Mouse (Mus musculus): ENCODE data around the gene Ubp1. TPM values are rescaled to one million over a fixed set of nuclear protein-coding genes. Genes with fewer than 3 reads are reported as not detected.

Gene Ubp1
- total and polyA plus RNA-seq, 2 experiments from 2014 or later: 11.1 to 46.9 TPM

GRCm38 (mm10) chr9:113943372-113943771, 12.6 kb downstream of the Ubp1 start:
- 89% methylated on average over 1 of the region's 1 CpGs for WGBS
- Histone ChIP-seq H3K27me3 (ENCODE audit: control insufficient read depth, insufficient read depth, low read length) (no peaks in the 10 kb centered on the region), H3K4me1 (ENCODE audit: control insufficient read depth, insufficient read depth) (peaks cover 4% of the 10 kb centered on the region; the same call in 1 of the 2 replicates), H3K4me3 (ENCODE audit: low read depth, low read length) (no peak overlapping the region), H3K4me2 (ENCODE audit: low read depth, low read length) (no peak overlapping the region), H3K9ac (replicated peaks; ENCODE audit: low read depth, low read length) (no peak overlapping the region), H3K36me3 (replicated peaks; ENCODE audit: control insufficient read depth, insufficient read depth, low read length) (peaks cover 29% of the 10 kb centered on the region), H3K27ac (ENCODE audit: low read depth) (no peak overlapping the region), H3K9me3 (replicated peaks; ENCODE audit: control insufficient read depth, low read length) (no peaks in the 10 kb centered on the region)
- DNase-seq (ENCODE audit: low spot score): no peak
- TF ChIP-seq EP300 (IDR thresholded peaks at IDR 0.05; ENCODE audit: low read depth) (no peak), CTCF (IDR thresholded peaks at IDR 0.05; ENCODE audit: low read depth) (no peak)
- no peak for ATAC-seq (ENCODE audit: insufficient read depth, low read depth)

GRCm38 (mm10) chr9:113947216-113947615, 16.5 kb downstream of the Ubp1 start:
- 90% methylated on average over 1 of the region's 1 CpGs for whole genome bisulfite sequencing
- H3K36me3 ChIP-seq (replicated peaks; ENCODE audit: control insufficient read depth, insufficient read depth, low read length): peaks cover 35% of the 10 kb centered on the region
- no peak for ATAC-seq (ENCODE audit: insufficient read depth, low read depth)

DNA sequence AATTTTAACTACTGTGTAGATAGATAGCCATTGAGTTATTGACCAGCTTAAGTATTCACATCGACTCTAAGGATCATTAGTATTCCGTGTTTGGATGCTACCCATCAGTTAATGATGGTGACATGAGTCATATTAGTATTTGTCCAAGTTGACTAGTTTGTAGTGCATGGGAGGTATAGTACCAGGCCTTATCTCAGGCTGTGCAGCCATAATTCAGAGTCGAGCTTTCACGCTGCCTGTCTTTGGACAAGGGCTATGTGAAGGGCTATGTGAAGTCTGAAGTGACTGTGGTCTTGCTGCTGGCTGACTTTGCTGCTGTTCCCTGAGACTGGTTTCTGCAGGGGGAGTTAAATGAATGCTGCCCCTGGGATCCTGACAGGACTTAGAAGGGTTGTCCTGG, 27.0 kb downstream of the Ubp1 start:
- DNase-seq (ENCODE audit: low spot score) (no peak), ATAC-seq (ENCODE audit: insufficient read depth, low read depth) (no peak)
- H3K27me3 ChIP-seq (ENCODE audit: control insufficient read depth, insufficient read depth, low read length): no peaks in the 10 kb centered on the region
- H3K4me3 ChIP-seq (ENCODE audit: low read depth, low read length): no peak overlapping the region
- H3K9me3 ChIP-seq (replicated peaks; ENCODE audit: control insufficient read depth, low read length): no peaks in the 10 kb centered on the region
- no peak overlapping the region for H3K27ac ChIP-seq (ENCODE audit: low read depth)
- 97% methylated on average over 4 of the region's 4 CpGs for WGBS
- no peak for TF ChIP-seq CTCF (IDR thresholded peaks at IDR 0.05; ENCODE audit: low read depth)
- peaks cover 69% of the 10 kb centered on the region for H3K36me3 ChIP-seq (replicated peaks; ENCODE audit: control insufficient read depth, insufficient read depth, low read length)
- H3K4me2 ChIP-seq (ENCODE audit: low read depth, low read length): no peak overlapping the region
- no peak overlapping the region for H3K9ac ChIP-seq (replicated peaks; ENCODE audit: low read depth, low read length)
- H3K4me1 ChIP-seq (ENCODE audit: control insufficient read depth, insufficient read depth): no peaks in the 10 kb centered on the region

More at GRCm38 (mm10) chr9:113947216-113947615, 16.5 kb downstream of the Ubp1 start:
- no peak overlapping the region for H3K27ac ChIP-seq (ENCODE audit: low read depth)
- H3K4me3 ChIP-seq (ENCODE audit: low read depth, low read length): no peak overlapping the region
- H3K9ac ChIP-seq (replicated peaks; ENCODE audit: low read depth, low read length): no peak overlapping the region
- DNase-seq (ENCODE audit: low spot score): no peak
- TF ChIP-seq EP300 (IDR thresholded peaks at IDR 0.05; ENCODE audit: low read depth): no peak
- TF ChIP-seq CTCF (IDR thresholded peaks at IDR 0.05; ENCODE audit: low read depth): no peak
- no peaks in the 10 kb centered on the region for H3K27me3 ChIP-seq (ENCODE audit: control insufficient read depth, insufficient read depth, low read length)
- peaks cover 4% of the 10 kb centered on the region; the same call in 1 of the 2 replicates for H3K4me1 ChIP-seq (ENCODE audit: control insufficient read depth, insufficient read depth)
- H3K4me2 ChIP-seq (ENCODE audit: low read depth, low read length): no peak overlapping the region
- H3K9me3 ChIP-seq (replicated peaks; ENCODE audit: control insufficient read depth, low read length): no peaks in the 10 kb centered on the region

GRCm38 (mm10) chr9:113963718-113964117, 33.0 kb downstream of the Ubp1 start:
- no peaks in the 10 kb centered on the region for H3K27me3 ChIP-seq (ENCODE audit: control insufficient read depth, insufficient read depth, low read length)
- no peaks in the 10 kb centered on the region for H3K4me1 ChIP-seq (ENCODE audit: control insufficient read depth, insufficient read depth)
- no peak overlapping the region for H3K27ac ChIP-seq (ENCODE audit: low read depth)
- DNase-seq (ENCODE audit: low spot score) (no peak), ATAC-seq (ENCODE audit: insufficient read depth, low read depth) (no peak)
- H3K4me3 ChIP-seq (ENCODE audit: low read depth, low read length): no peak overlapping the region
- H3K9ac ChIP-seq (replicated peaks; ENCODE audit: low read depth, low read length): no peak overlapping the region
- H3K4me2 ChIP-seq (ENCODE audit: low read depth, low read length): no peak overlapping the region
- H3K9me3 ChIP-seq (replicated peaks; ENCODE audit: control insufficient read depth, low read length): no peaks in the 10 kb centered on the region
- TF ChIP-seq CTCF (IDR thresholded peaks at IDR 0.05; ENCODE audit: low read depth) (no peak), EP300 (IDR thresholded peaks at IDR 0.05; ENCODE audit: low read depth) (no peak)
- peaks cover 96% of the 10 kb centered on the region for H3K36me3 ChIP-seq (replicated peaks; ENCODE audit: control insufficient read depth, insufficient read depth, low read length)

GRCm38 (mm10) chr9:113964415-113964814, 33.7 kb downstream of the Ubp1 start:
- WGBS: 92% methylated on average over 8 of the region's 8 CpGs
- Histone ChIP-seq H3K4me2 (ENCODE audit: low read depth, low read length) (no peak overlapping the region), H3K27ac (ENCODE audit: low read depth) (no peak overlapping the region), H3K4me1 (ENCODE audit: control insufficient read depth, insufficient read depth) (no peaks in the 10 kb centered on the region), H3K27me3 (ENCODE audit: control insufficient read depth, insufficient read depth, low read length) (no peaks in the 10 kb centered on the region), H3K4me3 (ENCODE audit: low read depth, low read length) (no peak overlapping the region), H3K9ac (replicated peaks; ENCODE audit: low read depth, low read length) (no peak overlapping the region), H3K9me3 (replicated peaks; ENCODE audit: control insufficient read depth, low read length) (no peaks in the 10 kb centered on the region), H3K36me3 (replicated peaks; ENCODE audit: control insufficient read depth, insufficient read depth, low read length) (peaks cover 96% of the 10 kb centered on the region)
- ATAC-seq (ENCODE audit: insufficient read depth, low read depth) (no peak), DNase-seq (ENCODE audit: low spot score) (no peak)
- TF ChIP-seq EP300 (IDR thresholded peaks at IDR 0.05; ENCODE audit: low read depth): no peak
- no peak for TF ChIP-seq CTCF (IDR thresholded peaks at IDR 0.05; ENCODE audit: low read depth)

DNA sequence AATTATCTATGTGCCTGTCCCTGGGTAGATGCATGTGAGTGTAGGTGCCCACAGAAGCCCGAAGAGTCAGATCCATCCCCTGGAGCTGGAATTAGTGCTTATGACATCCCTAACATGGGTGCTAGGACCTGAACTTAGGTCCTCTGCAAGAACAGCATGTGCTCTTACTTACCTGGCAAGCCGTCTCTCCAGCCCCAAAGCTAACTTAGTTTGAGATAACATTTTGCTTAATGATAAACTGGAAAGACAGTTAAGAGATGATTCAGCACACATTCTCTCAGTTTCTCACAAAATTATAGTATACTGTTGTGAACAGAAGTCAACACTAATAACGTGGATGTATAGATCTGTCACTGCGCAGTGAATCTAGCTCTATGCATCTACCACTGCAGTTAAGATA, 36.1 kb downstream of the Ubp1 start:
- DNase-seq (ENCODE audit: low spot score) (no peak), ATAC-seq (ENCODE audit: insufficient read depth, low read depth) (no peak)
- no peak overlapping the region for H3K9ac ChIP-seq (replicated peaks; ENCODE audit: low read depth, low read length)
- peaks cover 95% of the 10 kb centered on the region for H3K36me3 ChIP-seq (replicated peaks; ENCODE audit: control insufficient read depth, insufficient read depth, low read length)
- H3K27me3 ChIP-seq (ENCODE audit: control insufficient read depth, insufficient read depth, low read length): no peaks in the 10 kb centered on the region
- whole genome bisulfite sequencing: 89% methylated on average over 4 of the region's 4 CpGs
- no peak overlapping the region for H3K4me3 ChIP-seq (ENCODE audit: low read depth, low read length)
- no peak overlapping the region for H3K27ac ChIP-seq (ENCODE audit: low read depth)
- H3K9me3 ChIP-seq (replicated peaks; ENCODE audit: control insufficient read depth, low read length): no peaks in the 10 kb centered on the region
- H3K4me2 ChIP-seq (ENCODE audit: low read depth, low read length): no peak overlapping the region
- no peaks in the 10 kb centered on the region for H3K4me1 ChIP-seq (ENCODE audit: control insufficient read depth, insufficient read depth)
- TF ChIP-seq EP300 (IDR thresholded peaks at IDR 0.05; ENCODE audit: low read depth): no peak
- no peak for TF ChIP-seq CTCF (IDR thresholded peaks at IDR 0.05; ENCODE audit: low read depth)
